Mouse (Mus musculus) urinary bladder, postnatal 0 days (tissue): ENCODE data around the gene Tmem14c. TPM values are rescaled to one million over a fixed set of nuclear protein-coding genes. Genes with fewer than 3 reads are reported as not detected.

Experiments
- polyA plus RNA-seq: library from polyadenylated mRNA; unstranded; fragments of >200 nt; fragmentation: Nextera tagmentation; extraction: Ambion mirVana; gene quantifications from 2 replicates; pipeline ENCODE4 v1.2.1, GENCODE M21; 2015

The Tmem14c gene
- polyA plus RNA-seq = 186 and 187 TPM in 2 replicates

GRCm38 (mm10) chr13:41015829-41016634 lies at the start of gene Tmem14c:
TSS of gene Tmem14c (plus strand) at chr13:41016292.

GRCm38 (mm10) chr13:41000926-41001639 lies 15.0 kb upstream of the Tmem14c start, which contains the start of gene Pak1ip1:
TSS of gene Pak1ip1 (plus strand) at chr13:41001023.

Other genes with a start within 250 kb of the Tmem14c start
- 17.8 and 17.9 TPM in 2 replicates for gene Gcnt2, start 156.5 kb upstream of the Tmem14c start, polyA plus RNA-seq
- gene Pak1ip1, start 15.3 kb upstream of the Tmem14c start, polyA plus RNA-seq = 57.1 and 59.4 TPM in 2 replicates
- 0.02 and 0.04 TPM in 2 replicates for gene Mak, start 63.4 kb downstream of the Tmem14c start, polyA plus RNA-seq
- gene Gcm2, start 94.7 kb downstream of the Tmem14c start, polyA plus RNA-seq = not detected in 2 replicates
- gene Sycp2l, start 98.0 kb downstream of the Tmem14c start, polyA plus RNA-seq = not detected in 2 replicates
- 0.35 and 0.78 TPM in 2 replicates for gene Elovl2, start 204.1 kb downstream of the Tmem14c start, polyA plus RNA-seq
- gene Smim13, start 233.6 kb downstream of the Tmem14c start, polyA plus RNA-seq = 7.1 and 7.7 TPM in 2 replicates